Mouse (Mus musculus) liver, adult 2 months (tissue): ENCODE data around the gene Fgfr2. TPM values are rescaled to one million over a fixed set of nuclear protein-coding genes. Genes with fewer than 3 reads are reported as not detected.

Experiments
- DNase-seq: peaks from one replicate; pipeline ENCODE4 v3.0.0-alpha.2; 2011; ENCODE audit warnings: low read depth, low spot score; ENCODE audit errors: extremely low read depth
- H3K27ac ChIP-seq: fragments of 200-500 bp; replicated peaks from 2 replicates; pipeline ENCODE4 v1.5.1; 2012; ENCODE audit warnings: low read depth, mild to moderate bottlenecking, control low read depth, inconsistent platforms, low read length; ENCODE audit not compliant: insufficient read depth
- H3K27me3 ChIP-seq: fragments of 200-500 bp; 2 replicates; pipeline ENCODE4 v1.6.1; 2012; ENCODE audit warnings: mild to moderate bottlenecking, moderate library complexity, low read length, inconsistent platforms; ENCODE audit not compliant: control insufficient read depth, insufficient read depth
- H3K36me3 ChIP-seq: fragments of 200-500 bp; 2 replicates; pipeline ENCODE4 v1.6.1; 2012; ENCODE audit warnings: low read length, inconsistent platforms; ENCODE audit not compliant: control insufficient read depth, insufficient read depth
- H3K4me1 ChIP-seq: fragments of 200-500 bp; 2 replicates; pipeline ENCODE4 v1.6.1; 2011; ENCODE audit warnings: low read length; ENCODE audit not compliant: control insufficient read depth, insufficient read depth
- H3K4me3 ChIP-seq: fragments of 200-500 bp; 2 replicates; pipeline ENCODE4 v1.5.1; 2011; ENCODE audit warnings: low read depth, mild to moderate bottlenecking, control low read depth, low read length, moderate library complexity; ENCODE audit not compliant: insufficient read depth
- H3K79me2 ChIP-seq: fragments of 200-500 bp; 2 replicates; pipeline ENCODE4 v1.6.1; 2012; ENCODE audit warnings: inconsistent platforms, mild to moderate bottlenecking, low read length, moderate library complexity; ENCODE audit not compliant: control insufficient read depth, insufficient read depth
- H3K9ac ChIP-seq: fragments of 200-500 bp; 2 replicates; pipeline ENCODE4 v1.6.1; 2012; ENCODE audit warnings: low read depth, mild to moderate bottlenecking, control low read depth, inconsistent platforms, low read length
- CTCF ChIP-seq: fragments of 200-500 bp; IDR thresholded peaks from 2 replicates; pipeline ENCODE4 v1.5.1; 2011; ENCODE audit warnings: low read depth, low read length, control low read depth
- POLR2A ChIP-seq: fragments of 200-500 bp; IDR thresholded peaks from 2 replicates; pipeline ENCODE4 v1.6.1; 2011; ENCODE audit warnings: low read length, control low read depth; ENCODE audit not compliant: insufficient read depth; ENCODE audit errors: extremely low read depth
- WGBS: fragments of 180-500 bp; shearing (Covaris S2); methylation state at CpG from one replicate; pipeline ENCODE4 v1.1.7; 2018; 5-methylcytosine and 5-hydroxymethylcytosine counted together
- polyA plus RNA-seq: library from polyadenylated mRNA; depleted of rRNA; stranded (reverse); fragments of >200 nt; gene quantifications from 2 replicates; pipeline ENCODE4 v1.2.3, GENCODE M21; 2012
- total RNA-seq: library from RNA; depleted of rRNA; stranded (reverse); fragments of >200 nt; gene quantifications from 2 replicates; pipeline ENCODE4 v1.2.3, GENCODE M21; 2014

Fgfr2 gene
- total and polyA plus RNA-seq, 2 experiments: 16.7 to 35.2 TPM

- 66% methylated on average over 11 of the region's 11 CpGs for WGBS
- Histone ChIP-seq H3K9ac (no peak overlapping the region), H3K36me3 (no peaks in the 10 kb centered on the region; the same call in 1 of the 2 replicates), H3K4me3 (no peak overlapping the region), H3K79me2 (no peaks in the 10 kb centered on the region; the same call in 1 of the 2 replicates), H3K27me3 (no peaks in the 10 kb centered on the region), H3K4me1 (peaks cover 5% of the 10 kb centered on the region), H3K27ac (peak overlapping the region; percentile 53)
- DNase-seq: no peak
- TF ChIP-seq POLR2A: no peak
- TF ChIP-seq CTCF: no peak
These were observed 356.8 kb downstream of the Fgfr2 start for GRCm38 (mm10) chr7:132766235-132766871.

DNA sequence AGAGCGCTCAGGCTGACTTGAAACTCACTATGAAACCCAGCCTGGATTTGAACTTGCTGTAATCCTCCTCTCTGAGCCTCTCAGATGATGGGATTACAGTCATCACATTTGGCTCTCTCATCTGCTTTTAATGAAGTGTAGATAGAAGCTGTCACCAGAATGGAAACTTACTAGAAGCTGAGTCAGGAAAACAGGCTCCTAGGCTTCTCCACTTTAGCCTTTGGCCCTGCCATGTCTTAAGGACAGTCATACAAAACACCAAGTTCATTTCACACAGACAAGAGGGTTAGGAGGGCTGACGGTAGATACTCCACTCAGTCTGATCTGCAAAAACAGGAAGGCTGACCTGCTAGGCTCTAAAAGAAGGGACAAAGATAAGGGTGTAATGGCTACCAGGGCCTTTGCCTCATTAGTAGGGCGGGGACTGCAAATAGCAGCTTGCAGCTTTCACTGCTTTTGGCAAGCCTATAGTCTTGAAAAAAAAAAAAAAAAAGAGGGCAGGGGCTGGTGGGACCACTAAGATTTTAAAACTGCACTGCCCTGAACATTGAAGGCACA, 357.4 kb downstream of the Fgfr2 start:
- 84% methylated on average over 3 of the region's 3 CpGs for whole genome bisulfite sequencing
- Histone ChIP-seq H3K27me3 (no peaks in the 10 kb centered on the region), H3K4me3 (no peak overlapping the region), H3K27ac (peak overlapping the region; percentile 30; the same call in 1 of the 2 replicates), H3K79me2 (no peaks in the 10 kb centered on the region; the same call in 1 of the 2 replicates), H3K36me3 (no peaks in the 10 kb centered on the region; the same call in 1 of the 2 replicates), H3K4me1 (peaks cover 6% of the 10 kb centered on the region), H3K9ac (no peak overlapping the region)
- no peak for DNase-seq
- TF ChIP-seq CTCF (no peak), POLR2A (no peak)

- no peak for TF ChIP-seq POLR2A
- TF ChIP-seq CTCF: no peak
- H3K27me3 ChIP-seq: no peaks in the 10 kb centered on the region
- 86% methylated on average over 4 of the region's 4 CpGs for WGBS
- no peaks in the 10 kb centered on the region; the same call in 1 of the 2 replicates for H3K79me2 ChIP-seq
- H3K4me1 ChIP-seq: peaks cover 6% of the 10 kb centered on the region
- H3K9ac ChIP-seq: no peak overlapping the region
- H3K36me3 ChIP-seq: no peaks in the 10 kb centered on the region; the same call in 1 of the 2 replicates
- peak overlapping the region; percentile 13; the same call in 1 of the 2 replicates for H3K27ac ChIP-seq
- DNase-seq: no peak
- H3K4me3 ChIP-seq: no peak overlapping the region
These were observed 358.2 kb downstream of the Fgfr2 start for GRCm38 (mm10) chr7:132764896-132765491.

DNA sequence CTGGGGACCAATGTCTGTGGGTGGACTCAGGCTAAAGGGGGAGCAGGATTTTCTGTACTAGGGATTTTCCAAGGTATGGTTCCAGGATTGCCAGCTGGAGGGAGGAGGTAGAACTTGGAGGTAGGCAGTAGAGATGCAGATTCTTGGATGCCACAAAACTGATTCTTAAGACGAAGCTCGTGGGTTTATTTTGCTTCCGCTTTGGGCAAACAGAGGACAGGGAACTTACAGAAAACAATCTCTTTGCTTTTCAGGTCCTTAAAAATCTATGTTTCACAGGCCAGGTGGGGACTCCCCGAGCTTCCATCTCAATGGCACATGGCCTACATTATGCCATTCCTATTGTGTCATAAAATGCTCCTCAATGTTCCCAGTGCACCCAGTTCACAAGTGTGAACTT, 358.8 kb downstream of the Fgfr2 start:
- WGBS: 95% methylated on average over 4 of the region's 4 CpGs
- H3K4me3 ChIP-seq: no peak overlapping the region
- no peaks in the 10 kb centered on the region for H3K27me3 ChIP-seq
- H3K27ac ChIP-seq: no peak overlapping the region
- peaks cover 3% of the 10 kb centered on the region; the same call in 1 of the 2 replicates for H3K79me2 ChIP-seq
- no peak overlapping the region for H3K9ac ChIP-seq
- H3K36me3 ChIP-seq: peaks cover under 1% of the 10 kb centered on the region; the same call in 1 of the 2 replicates
- no peak for DNase-seq
- peaks cover 6% of the 10 kb centered on the region for H3K4me1 ChIP-seq
- TF ChIP-seq CTCF (no peak), POLR2A (no peak)

GRCm38 (mm10) chr7:132763911-132764310, 359.2 kb downstream of the Fgfr2 start:
- TF ChIP-seq CTCF (no peak), POLR2A (no peak)
- DNase-seq: no peak
- no peak overlapping the region for H3K4me3 ChIP-seq
- H3K27ac ChIP-seq: no peak overlapping the region
- H3K36me3 ChIP-seq: peaks cover 2% of the 10 kb centered on the region; the same call in 1 of the 2 replicates
- no peak overlapping the region for H3K9ac ChIP-seq
- 84% methylated on average over 5 of the region's 5 CpGs for WGBS
- no peaks in the 10 kb centered on the region for H3K27me3 ChIP-seq
- peaks cover 3% of the 10 kb centered on the region; the same call in 1 of the 2 replicates for H3K79me2 ChIP-seq
- peaks cover 6% of the 10 kb centered on the region for H3K4me1 ChIP-seq

DNA sequence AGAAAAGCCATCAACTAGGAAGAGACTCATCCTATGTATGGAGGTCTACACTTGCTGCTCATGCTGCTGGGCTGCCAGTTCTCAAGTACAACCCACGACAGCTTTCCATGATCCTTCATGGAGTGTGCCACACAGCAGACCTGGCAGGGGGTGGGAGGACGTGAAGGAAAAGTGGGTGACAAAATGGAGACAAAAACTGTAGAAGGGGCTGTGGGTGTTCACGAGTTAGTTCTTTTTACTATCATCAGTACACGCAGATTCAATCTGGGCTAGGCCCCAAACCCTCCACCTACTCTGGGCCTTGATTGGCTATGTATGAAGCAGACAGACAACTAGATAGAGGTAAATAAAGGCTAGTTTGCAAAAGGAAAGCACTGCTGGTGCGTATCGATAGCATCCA, 359.8 kb downstream of the Fgfr2 start:
- H3K36me3 ChIP-seq: peaks cover 5% of the 10 kb centered on the region
- no peak overlapping the region for H3K27ac ChIP-seq
- no peak for TF ChIP-seq POLR2A
- 95% methylated on average over 6 of the region's 6 CpGs for WGBS
- no peak overlapping the region for H3K9ac ChIP-seq
- no peaks in the 10 kb centered on the region for H3K27me3 ChIP-seq
- DNase-seq: no peak
- no peak overlapping the region for H3K4me3 ChIP-seq
- peaks cover 6% of the 10 kb centered on the region for H3K4me1 ChIP-seq
- H3K79me2 ChIP-seq: peaks cover 3% of the 10 kb centered on the region; the same call in 1 of the 2 replicates
